Mouse (Mus musculus) kidney, adult 2 months (tissue): ENCODE data around the gene Slc30a3.

ENCODE experiments used
- CTCF ChIP-seq: fragments of 200-500 bp; conservative IDR thresholded peaks from 2 replicates; pipeline ENCODE4 v1.5.1; 2011; ENCODE audit warnings: low read depth, mild to moderate bottlenecking, control low read depth, low read length, moderate library complexity, mixed read lengths; ENCODE audit not compliant: insufficient read depth, insufficient read length
- POLR2A ChIP-seq: fragments of 200-500 bp; IDR thresholded peaks from one replicate; pipeline ENCODE4 v1.6.1; 2011; ENCODE audit warnings: low read depth, low read length, control low read depth

DNA sequence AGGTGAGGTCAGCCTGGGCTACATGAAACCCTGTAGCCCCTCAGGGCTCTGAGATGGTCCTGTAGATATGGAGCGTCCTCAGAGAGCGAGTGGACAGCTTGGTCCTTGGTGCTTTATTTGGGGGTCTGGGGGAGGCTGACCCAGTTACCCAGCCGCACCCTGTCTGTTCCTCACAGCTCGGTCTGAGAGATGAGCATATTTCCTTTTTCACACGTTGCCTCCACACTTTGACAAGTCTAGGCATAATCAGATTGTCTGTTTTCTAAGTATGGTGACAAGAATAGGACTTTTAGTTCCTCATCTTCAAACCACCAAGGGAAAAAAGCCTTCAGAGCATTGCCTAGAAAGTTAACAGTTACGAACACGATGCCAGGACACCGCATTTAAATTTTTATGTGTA, 13.1 kb upstream of the Slc30a3 start:
- TF ChIP-seq CTCF = no peak
- TF ChIP-seq POLR2A = no peak
